ENCODE assay signal across 28 mouse cellular contexts in genomic region chr12:80181831-80182230, GRCm38 (mm10).
"Had no signal": no experiment of that assay in that cellular context is flagged by ENCODE, and none has a peak within 500 bp of the region (broad histone marks: within the 10 kb centered on the region; RNA-seq: fewer than 3 reads in every experiment).

No protein-coding gene starts in this region.

- H3K4me1 ChIP-seq: embryonic facial prominence, embryonic 10.5 days; embryonic facial prominence, embryonic 12.5 days; embryonic facial prominence, embryonic 13.5 days; embryonic facial prominence, embryonic 15.5 days; forebrain, embryonic 10.5 days; forebrain, embryonic 12.5 days; forebrain, embryonic 13.5 days had no signal

- H3K4me3 ChIP-seq: embryonic facial prominence, embryonic 10.5 days; embryonic facial prominence, embryonic 12.5 days; embryonic facial prominence, embryonic 13.5 days; embryonic facial prominence, embryonic 15.5 days; erythroblast, embryonic 14.5 days; forebrain, embryonic 10.5 days; forebrain, embryonic 12.5 days; forebrain, embryonic 13.5 days; forebrain, embryonic 15.5 days; gastrocnemius, adult 2 months; heart, adult 2 months had no signal

- ATAC-seq: forebrain, embryonic 13.5 days; forebrain, embryonic 14.5 days; forebrain, embryonic 15.5 days; forebrain, embryonic 16.5 days; forebrain, postnatal 0 days had no signal

- H3K4me2 ChIP-seq: embryonic facial prominence, embryonic 12.5 days; embryonic facial prominence, embryonic 13.5 days; embryonic facial prominence, embryonic 15.5 days; forebrain, embryonic 12.5 days; forebrain, embryonic 13.5 days; forebrain, embryonic 15.5 days had no signal

- H3K9me3 ChIP-seq: embryonic facial prominence, embryonic 10.5 days; embryonic facial prominence, embryonic 12.5 days; embryonic facial prominence, embryonic 13.5 days; embryonic facial prominence, embryonic 15.5 days; forebrain, embryonic 10.5 days; forebrain, embryonic 12.5 days; forebrain, embryonic 13.5 days; forebrain, embryonic 15.5 days had no signal

- H3K27ac ChIP-seq: embryonic facial prominence, embryonic 10.5 days; embryonic facial prominence, embryonic 12.5 days; embryonic facial prominence, embryonic 13.5 days; embryonic facial prominence, embryonic 15.5 days; forebrain, embryonic 10.5 days; forebrain, embryonic 12.5 days; forebrain, embryonic 13.5 days; forebrain, embryonic 15.5 days; gastrocnemius, adult 2 months; heart, adult 2 months had no signal

- H3K9ac ChIP-seq: embryonic facial prominence, embryonic 12.5 days; embryonic facial prominence, embryonic 13.5 days; embryonic facial prominence, embryonic 15.5 days; forebrain, embryonic 12.5 days; forebrain, embryonic 13.5 days; forebrain, embryonic 15.5 days; forebrain, postnatal 0 days had no signal

- DNase-seq: cerebellum, adult 8-10 months; cerebellum, adult 9-10 months; cerebellum, adult 9-11 months; cerebellum, postnatal 10 days; cerebellum, postnatal 14 days; cerebellum, postnatal 25 days; cerebellum, postnatal 36 days; embryo, embryonic 11 days; forebrain, postnatal 0 days; gastrocnemius, adult 2 months; gastrocnemius, postnatal 10 days; gastrocnemius, postnatal 14 days; gastrocnemius, postnatal 25 days; gastrocnemius, postnatal 36 days; heart, adult 11 months; heart, adult 18-20 months; heart, adult 2 months had no signal

- H3K27me3 ChIP-seq: embryonic facial prominence, embryonic 12.5 days; embryonic facial prominence, embryonic 13.5 days; embryonic facial prominence, embryonic 15.5 days; forebrain, embryonic 12.5 days; forebrain, embryonic 13.5 days; forebrain, embryonic 15.5 days had no signal
